Mouse (Mus musculus) CH12.LX (cell line): ENCODE data around the gene Mgat3.

Source experiments
- CTCF ChIP-seq, 2 experiments: IDR thresholded peaks in 1 of 2; conservative IDR thresholded peaks in 1 of 2; 2 replicates each; pipeline ENCODE4 v1.5.1; 2011 to 2012; ENCODE audit warnings: low read depth in 2 of 2, low read length in 2 of 2, improper control_type of control experiment in 1 of 2, inconsistent platforms in 1 of 2, mild to moderate bottlenecking in 1 of 2, moderate library complexity in 1 of 2
- MEF2A ChIP-seq: IDR thresholded peaks from 2 replicates; pipeline ENCODE4 v1.6.1; 2014; ENCODE audit warnings: low read depth, mild to moderate bottlenecking, inconsistent platforms, low read length, improper control_type of control experiment, borderline replicate concordance

DNA sequence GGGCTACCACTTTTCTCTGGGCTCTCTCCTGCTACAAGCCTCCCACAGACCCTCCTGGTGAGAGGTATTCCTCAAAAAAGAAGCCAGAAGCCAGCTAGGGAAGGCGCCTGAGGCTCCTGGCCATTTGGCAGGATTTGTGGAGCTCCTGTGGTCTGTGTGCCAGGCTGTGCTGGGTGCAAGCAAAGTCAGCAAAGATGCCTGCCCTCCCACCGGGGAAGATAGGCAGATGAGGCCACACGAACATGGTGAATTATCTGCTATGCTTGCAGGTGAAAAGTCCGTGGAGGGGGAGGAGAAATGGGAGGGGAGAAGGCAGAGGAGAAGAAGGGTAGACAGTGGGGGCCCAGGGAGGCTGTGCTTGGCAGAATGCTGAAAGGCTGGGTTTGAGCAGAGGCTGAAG is 3.2 kb upstream of the Mgat3 start:
- TF ChIP-seq CTCF (conservative IDR thresholded peaks at IDR 0.05 in 1 of 2, IDR thresholded peaks at IDR 0.05 in 1 of 2; ENCODE audit: low read depth in 2 of 2, low read length in 2 of 2) (no peak), MEF2A (no peak)
